Mouse (Mus musculus): ENCODE measurements around the gene Kbtbd8.

Gene Kbtbd8

DNA sequence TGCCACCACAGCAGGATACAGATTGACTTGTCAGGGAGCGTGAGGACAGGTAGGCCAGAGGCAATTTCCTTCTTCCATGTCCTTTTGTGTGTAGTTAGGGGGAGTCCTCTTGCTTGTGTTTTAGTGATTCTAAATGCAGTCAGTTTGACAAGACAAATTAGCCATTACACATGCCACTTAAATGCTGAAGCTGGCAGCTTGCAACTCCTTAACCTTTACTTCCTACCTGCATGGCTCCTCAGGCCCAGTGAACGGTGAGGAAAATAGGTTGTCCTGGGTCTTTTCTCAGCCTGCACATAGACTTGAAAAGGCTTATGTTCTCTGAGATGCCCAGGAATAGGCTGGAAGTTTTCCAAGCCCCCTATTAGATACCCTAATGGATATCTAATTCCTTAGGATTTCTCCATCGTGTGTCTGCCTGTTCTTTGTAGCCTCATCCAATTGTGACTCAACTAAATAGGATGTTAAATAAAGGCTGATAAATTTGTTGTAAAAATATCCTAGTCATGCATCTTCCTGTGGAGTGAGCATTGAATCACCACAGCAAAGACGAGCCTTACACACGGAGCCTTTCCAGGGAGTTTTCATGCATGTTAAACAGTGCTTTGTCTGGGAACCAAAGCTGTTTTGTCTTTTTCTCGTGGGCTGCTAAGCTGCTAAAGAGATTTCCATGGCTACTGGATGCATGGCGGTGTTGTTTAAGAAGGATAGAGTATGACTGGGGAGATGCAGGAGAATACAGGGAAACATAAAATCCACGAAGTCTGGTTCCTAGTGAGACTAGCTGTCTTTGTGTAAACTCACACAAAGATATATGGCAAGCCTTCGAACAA lies 57.5 kb downstream of the Kbtbd8 start:
- no peak for DNase-seq (ENCODE audit: low read depth, low spot score)
